Mouse (Mus musculus): ENCODE data around the gene Olfr1347.
A peak's percentile ranks its signal among the peaks of the same experiment; 100 is the strongest.

Olfr1347 gene

DNA sequence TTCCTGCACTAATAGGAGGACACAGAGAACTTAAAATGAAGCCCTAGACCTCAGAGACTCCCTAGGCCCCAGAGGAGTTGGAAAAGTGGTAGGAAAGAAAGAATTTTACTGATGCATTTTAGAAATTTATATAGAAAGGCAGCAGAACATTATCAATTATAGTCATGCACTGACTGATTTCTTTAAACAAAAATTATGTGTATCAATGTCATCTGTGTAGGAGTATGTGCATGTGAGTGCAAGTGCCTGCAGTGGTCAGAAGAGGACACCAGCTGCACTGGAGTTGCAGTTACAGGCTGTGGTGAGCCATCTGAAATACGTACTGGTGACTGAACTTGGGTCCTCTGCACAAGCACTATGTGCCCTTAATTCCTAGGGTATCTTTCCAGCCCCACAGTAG, at the start of gene Olfr1347:
Gene Olfr1347 (minus strand): TSS at position 101 of the 400 bp plus-strand sequence.
- no peak for DNase-seq (ENCODE audit: low spot score)

DNA sequence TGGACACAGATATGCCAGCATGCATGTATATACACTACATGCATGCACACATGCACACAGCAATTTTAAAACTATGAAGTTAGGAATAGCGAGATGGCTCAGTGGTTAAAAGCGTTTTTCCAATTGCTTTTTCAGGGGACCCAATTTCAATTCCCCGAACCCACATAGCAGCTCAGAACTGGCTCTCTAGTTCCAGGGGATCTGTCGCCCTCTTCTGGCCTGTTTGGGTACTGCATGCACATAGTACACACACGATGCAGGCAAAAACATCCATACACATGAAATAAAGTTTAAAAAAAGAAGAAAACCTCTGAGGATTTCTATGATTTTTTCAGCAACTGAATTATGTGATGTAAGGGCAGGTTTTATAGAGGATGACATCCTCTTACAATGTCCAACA, 26.6 kb upstream of the Olfr1347 start:
- peak; percentile 32 for DNase-seq (ENCODE audit: low spot score)

DNA sequence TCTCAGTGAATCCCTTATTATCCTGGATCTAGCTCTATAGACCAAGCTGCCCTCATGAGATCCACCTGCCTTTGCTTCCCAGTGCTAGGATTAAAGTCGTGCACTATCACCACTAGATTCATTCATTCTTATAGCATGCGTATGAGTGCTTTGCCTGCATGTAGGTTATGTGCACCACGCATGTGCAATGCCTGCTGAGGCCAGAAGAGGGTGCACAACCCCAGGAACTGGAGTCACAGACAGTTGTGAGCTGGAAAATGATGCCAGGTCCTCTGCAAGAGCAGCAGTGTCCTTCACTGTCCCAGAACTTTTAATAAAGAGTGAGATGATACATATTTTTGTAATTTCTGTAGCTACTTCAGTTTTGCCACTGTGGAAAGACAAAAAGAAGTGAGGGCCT, 25.4 kb upstream of the Olfr1347 start:
- DNase-seq (ENCODE audit: low spot score), result no peak

DNA sequence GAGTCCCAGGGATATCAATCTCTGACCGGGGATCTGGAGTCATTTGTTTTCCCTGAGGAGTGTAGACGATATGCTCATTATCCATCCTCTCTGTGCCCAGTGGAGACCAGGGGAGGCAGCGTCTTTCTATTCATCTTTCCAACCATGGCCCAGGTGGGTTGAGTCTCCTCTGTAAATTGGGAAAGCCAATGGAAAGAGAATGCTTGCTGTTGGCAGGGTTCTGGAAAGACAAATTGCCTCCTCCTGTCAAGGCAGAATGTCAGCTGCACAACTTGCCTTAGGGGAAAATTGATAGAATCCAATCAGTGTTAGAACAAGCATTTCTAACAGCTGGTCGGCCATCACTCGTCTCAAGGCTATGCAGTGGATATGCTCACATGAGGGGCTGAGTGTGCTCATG, 23.3 kb upstream of the Olfr1347 start, which contains the start of gene Olfr1349:
Gene Olfr1349 (minus strand): TSS at position 101 of the 400 bp plus-strand sequence.
- no peak for DNase-seq (ENCODE audit: low spot score)

DNA sequence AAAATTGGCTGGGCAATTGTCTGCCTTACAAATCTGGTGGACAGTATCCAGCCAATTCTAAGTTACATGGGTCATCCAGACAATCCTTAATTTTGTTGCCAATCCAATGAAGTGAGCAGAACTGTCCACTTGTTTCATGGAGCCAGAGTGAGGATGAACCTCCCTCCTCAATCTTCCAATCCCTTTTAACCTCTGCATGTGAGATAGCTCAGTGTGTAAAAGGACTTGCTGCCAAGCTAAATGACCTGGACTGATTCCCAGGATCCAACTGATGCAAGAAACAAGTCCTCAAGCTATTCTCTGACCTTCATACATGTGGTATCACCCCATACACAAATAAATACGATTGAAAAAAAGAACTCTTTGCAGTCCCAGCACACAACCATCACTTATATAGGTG, 22.1 kb upstream of the Olfr1347 start:
- DNase-seq (ENCODE audit: low spot score), result no peak

DNA sequence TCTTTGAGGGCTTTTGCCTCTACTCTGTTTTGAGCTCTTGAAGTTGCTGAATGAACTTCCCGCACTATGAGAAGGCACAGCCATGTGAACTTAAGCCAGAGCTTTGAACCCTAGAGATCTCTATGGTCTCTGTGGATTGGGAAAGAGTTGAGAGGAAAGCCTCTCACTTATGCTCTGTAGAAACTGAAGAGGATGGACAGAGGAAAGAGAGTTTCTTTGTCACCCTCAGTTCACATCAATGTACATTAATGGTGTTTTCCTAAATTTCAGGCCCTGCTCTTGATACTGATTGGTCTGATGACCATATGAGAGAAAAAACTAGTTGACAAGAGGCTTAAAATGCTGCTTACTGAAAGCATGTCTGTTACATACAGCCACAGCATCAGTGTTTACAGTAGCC, 9.1 kb upstream of the Olfr1347 start, which contains the start of gene Olfr1348:
Gene Olfr1348 (minus strand): TSS at position 101 of the 400 bp plus-strand sequence.
- DNase-seq (ENCODE audit: low spot score), result no peak

DNA sequence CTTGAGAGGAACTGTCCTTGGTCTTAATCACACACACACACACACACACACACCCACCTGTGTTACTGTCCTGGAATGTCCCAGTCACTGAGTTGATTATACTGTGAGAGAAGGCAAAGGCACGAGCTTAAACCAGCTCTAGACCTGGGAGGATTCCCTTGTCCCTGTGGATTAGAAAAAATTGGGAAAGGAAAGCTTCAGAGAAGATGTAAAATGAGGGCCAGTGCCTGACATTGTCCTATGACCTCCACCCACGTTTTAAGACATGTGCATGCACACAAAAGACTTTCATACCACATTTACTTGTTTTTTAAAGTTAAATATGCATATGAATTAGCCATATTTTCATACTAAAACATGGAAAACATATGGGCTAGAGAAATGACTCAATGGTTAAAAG, 12.7 kb downstream of the Olfr1347 start, which contains the start of gene Olfr5:
Gene Olfr5 (minus strand): TSS at position 101 of the 400 bp plus-strand sequence.
- DNase-seq (ENCODE audit: low spot score), result no peak

DNA sequence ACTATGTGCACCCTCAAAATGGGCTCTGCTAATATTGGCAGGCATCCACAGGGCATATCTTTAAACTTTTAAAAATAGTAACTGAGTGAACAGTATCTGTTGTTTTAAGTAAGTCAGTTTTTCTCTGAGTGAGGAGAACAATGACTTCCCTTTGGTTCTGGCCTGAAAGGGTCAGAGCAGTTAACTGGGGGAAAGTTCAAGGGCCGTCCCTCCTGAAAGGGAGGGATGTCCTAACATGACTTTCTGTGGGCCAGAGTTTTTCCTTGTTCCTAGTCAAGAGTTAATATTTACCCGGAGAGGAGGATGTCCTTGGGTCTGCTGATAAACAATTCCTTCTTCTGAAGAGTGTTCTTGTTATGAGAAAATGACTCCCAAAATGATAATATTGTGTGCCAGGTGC, 21.9 kb downstream of the Olfr1347 start:
- DNase-seq (ENCODE audit: low spot score), result peak; percentile 64

DNA sequence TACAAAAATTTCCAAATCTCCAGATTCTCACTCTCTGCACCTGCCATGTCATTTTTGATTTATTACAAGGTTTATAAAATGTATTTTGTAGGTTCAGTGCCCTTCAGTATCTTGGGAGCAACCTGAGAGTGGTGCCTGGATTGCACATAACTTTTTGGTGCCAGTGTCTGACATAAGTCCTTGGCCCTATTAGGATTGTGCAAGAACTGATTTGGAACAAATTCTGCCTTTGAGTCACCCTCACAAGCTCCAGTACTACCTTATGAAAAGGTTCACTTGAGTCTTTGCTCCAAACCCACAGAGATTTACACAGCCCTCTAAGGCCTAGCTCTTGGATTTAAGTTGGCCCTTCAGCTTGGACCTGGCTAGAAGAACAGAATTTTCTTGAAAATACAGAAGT, 32.6 kb downstream of the Olfr1347 start, which contains the start of gene Olfr1346:
Gene Olfr1346 (plus strand): TSS at position 151 of the 400 bp plus-strand sequence.
- DNase-seq (ENCODE audit: low spot score), result no peak

DNA sequence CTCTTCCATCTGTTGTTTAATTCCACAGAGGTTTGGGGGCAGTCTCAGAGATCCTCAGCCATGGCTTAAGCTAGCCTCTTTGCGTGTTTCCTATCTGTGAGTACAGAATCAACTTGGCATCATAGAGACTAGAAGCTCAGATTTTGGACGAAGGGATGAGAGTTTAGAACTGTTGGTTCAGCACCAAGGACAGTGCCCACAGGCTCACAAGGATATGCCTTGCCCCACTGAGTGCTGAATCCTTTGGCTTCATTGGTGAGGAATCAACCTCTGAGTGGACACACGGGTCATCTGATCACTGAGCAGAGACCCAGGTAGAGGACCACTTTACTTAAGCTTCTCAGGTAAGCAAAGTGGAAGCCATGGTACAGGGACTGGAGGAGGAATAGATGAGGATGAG, 43.2 kb downstream of the Olfr1347 start:
- DNase-seq (ENCODE audit: low spot score), result no peak

DNA sequence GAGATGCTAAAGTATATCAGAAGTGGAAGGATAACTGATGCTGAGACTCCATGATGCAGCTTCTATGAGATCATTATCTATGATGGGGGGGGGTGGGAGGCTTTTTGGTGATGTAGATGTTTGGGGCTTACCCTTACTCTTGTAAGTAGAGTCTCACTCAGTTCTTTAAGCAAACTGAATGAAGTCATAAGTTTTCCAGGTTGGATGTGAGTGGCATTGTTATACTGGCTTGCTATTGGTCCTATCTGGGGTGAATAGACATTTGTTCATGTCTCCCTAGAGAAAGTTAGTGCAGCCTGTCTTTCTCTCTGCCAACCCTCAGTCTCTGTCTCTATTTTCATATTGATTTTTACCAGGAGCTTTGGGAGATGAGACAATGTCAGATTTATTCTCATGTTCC, 43.7 kb downstream of the Olfr1347 start, which contains the start of gene Olfr1336:
Gene Olfr1336 (plus strand): TSS at position 301 of the 400 bp plus-strand sequence.
- DNase-seq (ENCODE audit: low spot score), result no peak

DNA sequence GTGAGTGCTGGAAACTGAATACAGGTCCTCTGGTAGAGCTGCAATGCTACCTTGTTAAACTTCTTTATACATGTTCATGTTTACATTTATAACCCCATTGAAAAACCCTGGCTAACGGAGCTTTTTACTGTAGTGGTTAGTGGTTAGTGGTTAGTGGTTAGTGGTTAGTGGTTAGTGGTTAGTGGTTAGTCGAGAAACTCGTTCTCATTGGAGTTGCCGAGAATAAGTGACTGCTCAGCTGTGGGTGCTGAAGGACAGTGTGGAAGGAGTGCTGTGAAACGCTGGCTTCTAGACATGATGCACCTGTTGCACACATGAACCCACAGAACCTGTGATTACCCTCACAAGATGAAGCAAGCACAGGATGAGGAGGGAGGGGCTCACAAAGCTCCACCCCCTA, 51.8 kb downstream of the Olfr1347 start:
- DNase-seq (ENCODE audit: low spot score), result no peak

DNA sequence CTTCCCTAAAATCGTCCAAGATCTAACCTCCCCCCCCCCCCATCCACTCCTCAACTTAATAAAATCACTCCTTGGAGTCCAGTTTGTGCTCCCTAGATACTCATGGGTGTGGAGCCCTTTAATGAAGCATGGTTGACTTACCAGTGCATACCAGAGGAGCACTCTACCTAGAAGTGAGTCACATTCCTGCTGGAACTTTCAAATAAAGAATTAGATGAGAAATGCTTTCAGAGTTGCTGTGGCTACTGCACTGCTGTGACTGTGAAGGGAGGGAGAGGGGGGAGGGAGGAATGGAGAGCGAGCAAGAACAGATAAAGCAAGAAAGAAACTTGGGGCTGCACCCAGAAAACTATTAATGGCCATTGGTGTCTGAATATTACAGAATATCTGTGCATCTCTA, 58.4 kb downstream of the Olfr1347 start:
- no peak for DNase-seq (ENCODE audit: low spot score)

DNA sequence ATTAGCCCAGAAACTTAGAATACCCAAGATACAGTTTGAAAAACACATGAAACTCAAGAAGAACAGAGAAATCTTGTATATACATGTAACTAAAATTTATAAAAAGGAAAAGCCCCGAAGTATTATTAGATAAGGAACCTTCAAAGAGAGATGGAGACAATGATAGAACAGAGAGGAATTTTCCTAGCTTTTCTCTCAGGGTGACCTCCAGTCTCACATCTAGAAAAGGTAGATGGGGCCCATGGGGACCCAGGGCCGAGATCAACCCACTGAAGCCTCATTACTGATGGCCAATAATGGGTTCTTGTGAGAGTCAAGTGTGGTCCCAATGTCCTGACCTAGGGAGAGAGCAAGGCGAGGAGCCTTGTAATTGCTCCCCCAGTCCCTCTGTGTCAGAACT, 61.2 kb downstream of the Olfr1347 start, which contains the start of gene Olfr1344:
Gene Olfr1344 (plus strand): TSS at position 301 of the 400 bp plus-strand sequence.
- no peak for DNase-seq (ENCODE audit: low spot score)

All from testis, postnatal 14 days (tissue).